Mouse (Mus musculus): Measurements from ENCODE around the gene Zfp358.

- TF ChIP-seq CTCF (IDR thresholded peaks at IDR 0.05; ENCODE audit: low read depth) (no peak), EP300 (IDR thresholded peaks at IDR 0.05; ENCODE audit: low read depth) (no peak)
Observed at GRCm38 (mm10) chr8:3517117-3517495, 24.2 kb downstream of the Zfp358 start.
